Comparison of ENCODE assay signal across 8 mouse cellular contexts in genomic region chr13:112721946-112722729, GRCm38 (mm10).
DNase-seq lines count a peak whose midpoint lies in the region; ATAC-seq and TF ChIP-seq lines count a peak whose summit lies in the region.

No protein-coding gene starts in this region.

- H3K4me2 ChIP-seq in lung, postnatal 0 days (replicated peaks; ENCODE audit: low read depth, low read length) = no peak overlapping the region

- peak; percentile 27 to 35 for DNase-seq in lung, adult 18-20 months
- no peak for DNase-seq in lung, adult 2 months
- peak; percentile 8 to 62 for DNase-seq in frontal cortex, postnatal 36 days (ENCODE audit: low spot score in 2 of 2)
- peak; percentile 77 for DNase-seq in kidney, postnatal 10 days
- DNase-seq in lung, postnatal 0 days (ENCODE audit: low spot score) = peak; percentile 92
- DNase-seq in cerebellum, adult 2 months = no peak
- no peak for DNase-seq in ovary, postnatal 14 days (ENCODE audit: low spot score)
- DNase-seq in urinary bladder, adult 2 months (ENCODE audit: low spot score) = no peak

- ATAC-seq in lung, postnatal 0 days = peak; percentile 93

- H3K4me1 ChIP-seq in lung, adult 2 months (ENCODE audit: control insufficient read depth, insufficient read depth, low read length) = no peaks in the 10 kb centered on the region; the same call in 1 of the 2 replicates
- no peaks in the 10 kb centered on the region; the same call in 1 of the 2 replicates for H3K4me1 ChIP-seq in lung, postnatal 0 days (ENCODE audit: insufficient read depth, low read depth, low read length)
- no peaks in the 10 kb centered on the region for H3K4me1 ChIP-seq in cerebellum, adult 2 months (ENCODE audit: control insufficient read depth, insufficient read depth, low read length)

- WGBS in lung, adult 2 months = 68% methylated on average over 9 of the region's 9 CpGs
- WGBS in lung, postnatal 0 days = 41% methylated on average over 9 of the region's 9 CpGs
- 50% methylated on average over 9 of the region's 9 CpGs for WGBS in cerebellum, adult 2 months

- TF ChIP-seq EP300 in lung, postnatal 0 days (IDR thresholded peaks at IDR 0.05) = peak; percentile 35; the same call in 1 of the 2 replicates

- H3K36me3 ChIP-seq in lung, postnatal 0 days (ENCODE audit: insufficient read depth, low read length) = no peaks in the 10 kb centered on the region

- TF ChIP-seq POLR2A in lung, adult 2 months (IDR thresholded peaks at IDR 0.05; ENCODE audit: borderline replicate concordance, extremely low read depth, low read depth, low read length) = no peak
- TF ChIP-seq POLR2A in cerebellum, adult 2 months (IDR thresholded peaks at IDR 0.05; ENCODE audit: borderline replicate concordance, insufficient read depth, low read length) = no peak

- H3K4me3 ChIP-seq in lung, adult 2 months (replicated peaks; ENCODE audit: extremely low read depth, low read depth, low read length) = no peak overlapping the region
- no peak overlapping the region for H3K4me3 ChIP-seq in lung, postnatal 0 days (ENCODE audit: low read depth, low read length)
- no peak overlapping the region for H3K4me3 ChIP-seq in cerebellum, adult 2 months (replicated peaks; ENCODE audit: insufficient read depth, low read depth, low read length)

- no peaks in the 10 kb centered on the region for H3K27me3 ChIP-seq in lung, postnatal 0 days (replicated peaks; ENCODE audit: insufficient read depth, low read length)
- H3K27me3 ChIP-seq in cerebellum, adult 2 months (ENCODE audit: control insufficient read depth, insufficient read depth, low read length) = no peaks in the 10 kb centered on the region

- H3K9ac ChIP-seq in lung, postnatal 0 days (replicated peaks; ENCODE audit: low read depth) = no peak overlapping the region

- no peak for TF ChIP-seq CTCF in lung, adult 2 months (IDR thresholded peaks at IDR 0.05; ENCODE audit: insufficient read depth, low read length)
- TF ChIP-seq CTCF in lung, postnatal 0 days (IDR thresholded peaks at IDR 0.05) = no peak
- TF ChIP-seq CTCF in cerebellum, adult 2 months (IDR thresholded peaks at IDR 0.05; ENCODE audit: borderline replicate concordance, insufficient read depth, low read depth, low read length) = no peak

- H3K9me3 ChIP-seq in lung, postnatal 0 days (ENCODE audit: low read length) = no peaks in the 10 kb centered on the region

- peak overlapping the region; percentile 75 for H3K27ac ChIP-seq in lung, postnatal 0 days (ENCODE audit: low read length)
- H3K27ac ChIP-seq in cerebellum, adult 2 months (ENCODE audit: insufficient read depth, low read length) = no peak overlapping the region

Comparison
In these comparisons a context has a peak if more than half of its experiments do, and no peak if none do; other contexts are left out.
1. DNase-seq: peak in lung, adult 18-20 months (2 of 2), frontal cortex, postnatal 36 days (2 of 2), kidney, postnatal 10 days (single experiment) and lung, postnatal 0 days (single experiment); none in lung, adult 2 months (single experiment), cerebellum, adult 2 months (0 of 2), ovary, postnatal 14 days (single experiment) and urinary bladder, adult 2 months (single experiment).